Mouse (Mus musculus) heart, postnatal 4 days (tissue): ENCODE data around the gene Sept4. TPM values are rescaled to one million over a fixed set of nuclear protein-coding genes. Genes with fewer than 3 reads are reported as not detected.

Experiments
- DNase-seq: peaks from one replicate; pipeline ENCODE4 v3.0.0; 2021
- total RNA-seq, 2 experiments: library from RNA; stranded (reverse); gene quantifications; 2 replicates each; pipeline ENCODE4 v1.2.3; 2021

Sept4 gene
- total RNA-seq, 2 experiments from 2014 or later: 65.4 to 68.6 TPM

- DNase-seq: no peak
Observed at GRCm38 (mm10) chr11:87602234-87602633, 33.5 kb downstream of the Sept4 start.

DNA sequence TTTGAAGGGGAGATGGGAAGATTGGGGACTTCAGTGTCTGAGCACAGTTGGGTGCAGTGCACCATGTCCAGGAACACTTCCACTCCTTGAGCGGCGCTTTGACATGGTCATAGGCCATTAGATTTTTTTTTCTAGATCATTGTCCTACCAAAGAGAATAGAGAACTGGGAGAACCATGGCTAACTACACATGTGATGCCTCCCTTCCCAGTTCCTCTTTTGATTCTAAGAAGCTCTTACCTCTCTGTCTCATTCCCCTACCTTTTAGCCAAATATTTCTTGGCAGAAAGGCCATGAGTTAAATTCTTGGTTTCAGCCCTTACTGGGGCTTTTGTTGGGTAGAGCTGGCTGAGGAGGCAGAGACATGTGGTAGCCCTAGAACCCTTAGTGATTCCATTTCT lies 34.9 kb downstream of the Sept4 start:
- no peak for DNase-seq

DNA sequence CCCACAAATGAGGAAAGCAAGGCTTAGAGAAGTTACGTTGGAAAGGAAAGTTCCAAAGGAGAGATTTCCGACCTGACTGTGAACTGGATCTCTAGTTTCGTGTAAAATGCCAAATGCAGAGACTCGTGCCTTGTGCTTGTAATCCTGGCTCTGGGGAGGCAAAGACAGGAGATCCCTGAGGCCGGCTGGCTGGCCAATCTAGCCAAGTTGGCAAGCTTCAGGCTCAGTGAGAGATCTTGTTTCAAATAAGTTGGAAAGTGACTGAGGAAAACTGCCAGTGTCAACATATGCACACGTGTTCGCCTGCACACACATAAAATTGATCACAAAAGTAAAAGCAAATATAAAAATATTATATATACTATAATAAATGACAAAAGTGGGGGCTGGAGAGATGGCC lies 40.6 kb downstream of the Sept4 start:
- no peak for DNase-seq

GRCm38 (mm10) chr11:87611547-87611946 lies 42.8 kb downstream of the Sept4 start:
- DNase-seq: no peak

GRCm38 (mm10) chr11:87613972-87614371 lies 45.3 kb downstream of the Sept4 start:
- no peak for DNase-seq

DNA sequence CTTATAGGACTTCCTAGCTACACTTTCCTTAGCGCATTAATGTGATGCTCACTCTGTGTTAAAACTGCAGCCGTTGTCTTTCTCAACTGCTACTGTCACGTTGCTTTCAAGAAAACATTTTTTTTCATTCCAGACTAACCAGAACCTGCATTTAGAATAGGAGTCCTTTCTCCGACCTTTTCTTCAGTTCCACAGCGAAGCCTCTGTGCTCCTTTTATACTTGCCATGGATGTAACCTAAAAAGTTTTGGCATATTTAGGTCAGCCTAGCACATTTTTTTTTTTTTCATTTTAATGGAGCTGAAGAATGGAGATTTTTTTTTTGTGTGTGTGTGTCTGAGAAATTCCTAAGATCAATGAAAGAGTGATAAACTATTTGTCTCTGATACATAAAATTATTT lies 46.8 kb downstream of the Sept4 start:
- DNase-seq: no peak

- no peak for DNase-seq
Observed at GRCm38 (mm10) chr11:87615952-87616351, 47.2 kb downstream of the Sept4 start.

GRCm38 (mm10) chr11:87616790-87617474 lies 48.2 kb downstream of the Sept4 start, which contains the start of gene Hsf5:
TSS of gene Hsf5 (plus strand) at chr11:87617164.
- DNase-seq: no peak

- DNase-seq: no peak
Observed at GRCm38 (mm10) chr11:87617606-87618005, 48.9 kb downstream of the Sept4 start.

- no peak for DNase-seq
Observed at GRCm38 (mm10) chr11:87623160-87623559, 54.5 kb downstream of the Sept4 start.

GRCm38 (mm10) chr11:87629859-87630258 lies 61.2 kb downstream of the Sept4 start:
- peak; percentile 53 for DNase-seq

GRCm38 (mm10) chr11:87638793-87639192 lies 70.1 kb downstream of the Sept4 start:
- no peak for DNase-seq

GRCm38 (mm10) chr11:87639206-87639605 lies 70.5 kb downstream of the Sept4 start:
- DNase-seq: peak; percentile 72

Other genes with a start within 250 kb of the Sept4 start
- 10 to 100 TPM; 18.1 to 18.7 TPM for gene Ppm1e, start 209.9 kb upstream of the Sept4 start, total RNA-seq
- gene Rad51c, start 163.9 kb upstream of the Sept4 start, total RNA-seq: 10 to 100 TPM; 10.5 to 11.1 TPM
- gene Tex14, start 163.8 kb upstream of the Sept4 start, total RNA-seq: not detected
- not detected for gene Gm11492, start 2.2 kb upstream of the Sept4 start, total RNA-seq
- 10 to 100 TPM; 15.2 TPM for gene Mtmr4, start 23.3 kb downstream of the Sept4 start, total RNA-seq
- gene Hsf5, start 48.3 kb downstream of the Sept4 start, total RNA-seq: under 1 TPM; 0.09 to 0.10 TPM
- under 1 TPM; 0.36 to 0.95 TPM for gene Rnf43, start 93.8 kb downstream of the Sept4 start, total RNA-seq
- 10 to 100 TPM; 47.9 to 49.9 TPM for gene Supt4a, start 168.6 kb downstream of the Sept4 start, total RNA-seq
- under 1 TPM in 1 of 2 experiments, not detected in 1; 0.07 TPM for gene Tspoap1, start 191.6 kb downstream of the Sept4 start, total RNA-seq
- gene Mpo, start 224.7 kb downstream of the Sept4 start, total RNA-seq: under 1 TPM; 0.14 to 0.33 TPM